Mouse (Mus musculus) left cerebral cortex, adult 11 months (tissue): ENCODE measurements around the gene 9030624G23Rik.
"Not testable (repeated sequence)": the region's sequence is repeated elsewhere in the genome, so short reads cannot be mapped to it uniquely, and the experiment has no call there.

ENCODE experiments used
- DNase-seq: peaks from one replicate; pipeline ENCODE4 v3.0.0; 2022; ENCODE audit warnings: low spot score

The 9030624G23Rik gene

DNA sequence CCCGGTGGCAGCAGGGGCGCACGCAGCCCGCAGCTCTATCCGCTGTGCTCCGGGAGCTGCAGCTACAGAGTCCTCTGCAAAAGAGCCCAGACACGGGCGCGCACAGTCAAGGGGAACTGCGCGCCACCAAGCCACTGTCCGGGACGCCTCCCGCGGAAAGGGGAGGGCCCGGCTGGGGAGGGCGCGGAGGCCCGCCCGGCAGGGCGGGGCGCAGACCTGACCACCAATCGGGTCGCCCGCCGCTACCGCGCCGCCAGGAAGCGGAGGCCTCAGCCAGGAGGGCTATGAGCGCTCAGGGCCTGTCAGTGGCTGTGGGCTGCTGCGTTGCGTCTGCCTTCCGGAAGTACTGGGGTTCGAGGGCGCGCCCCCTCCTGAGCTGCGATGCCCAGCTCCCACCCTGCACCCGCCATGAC, at the start of gene 9030624G23Rik:
Gene 9030624G23Rik, minus strand, starts transcription at position 139 of the 413 bp plus-strand sequence.
- peak; percentile 10 for DNase-seq

DNA sequence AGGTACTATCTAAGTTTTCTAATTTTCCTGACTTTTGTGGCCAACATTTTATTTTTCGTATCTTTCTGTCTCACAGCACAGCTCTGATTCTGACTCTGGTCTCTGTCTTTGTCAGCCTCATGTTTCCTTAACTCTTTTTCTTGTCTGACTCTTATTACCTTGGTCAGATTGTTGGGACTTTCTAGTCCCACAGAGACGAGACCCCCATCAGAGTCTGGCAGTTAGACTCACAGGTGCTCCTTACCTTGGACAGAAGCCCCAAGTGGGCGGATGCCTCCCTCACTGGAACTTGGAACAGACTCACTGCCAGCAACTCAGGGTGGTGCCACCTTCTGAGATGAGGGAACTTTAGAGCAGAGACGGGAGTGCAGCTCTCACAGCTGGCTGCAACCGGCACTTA, 13.9 kb downstream of the 9030624G23Rik start:
- not testable (repeated sequence) for DNase-seq
